Mouse (Mus musculus): ENCODE measurements around the gene Sardh. TPM values are rescaled to one million over a fixed set of nuclear protein-coding genes. Genes with fewer than 3 reads are reported as not detected.

Gene Sardh
- total RNA-seq, 1 experiment: 0.89 TPM

- DNase-seq (ENCODE audit: low read depth, low spot score): no peak
- Histone ChIP-seq H3K9me3 (ENCODE audit: control insufficient read depth, insufficient read depth, low read depth, low read length) (no peaks in the 10 kb centered on the region), H3K27ac (ENCODE audit: insufficient read depth, low read depth, low read length, poor library complexity, severe bottlenecking) (no peak overlapping the region), H3K4me3 (ENCODE audit: insufficient read depth in 1 of 2, low read depth in 1 of 2, low read length in 2 of 2, poor library complexity in 1 of 2, severe bottlenecking in 1 of 2) (no peak overlapping the region), H3K36me3 (ENCODE audit: control insufficient read depth, insufficient read depth, low read length, poor library complexity, severe bottlenecking) (no peaks in the 10 kb centered on the region), H3K9ac (ENCODE audit: insufficient read depth, low read depth, low read length, poor library complexity, severe bottlenecking) (no peak overlapping the region), H3K4me1 (ENCODE audit: control insufficient read depth in 2 of 2, insufficient read depth in 2 of 2, low read length in 2 of 2, poor library complexity in 1 of 2) (no peaks in the 10 kb centered on the region)
- no peak for TF ChIP-seq HCFC1 (IDR thresholded peaks at IDR 0.05; ENCODE audit: borderline replicate concordance, insufficient read depth, low read length)
- TF ChIP-seq ZC3H11A (IDR thresholded peaks at IDR 0.05; ENCODE audit: borderline replicate concordance, low read depth, low read length): no peak
- TF ChIP-seq CHD2 (IDR thresholded peaks at IDR 0.05; ENCODE audit: low read depth, low read length): no peak
- TF ChIP-seq MAFK (IDR thresholded peaks at IDR 0.05; ENCODE audit: insufficient read depth, low read depth, low read length): no peak
- no peak for TF ChIP-seq ZNF384 (IDR thresholded peaks at IDR 0.05; ENCODE audit: low read depth, low read length)
- in situ Hi-C loops (cut with MboI; ENCODE audit: low sequenced_read_pairs in 2 of 2, unreplicated experiment in 2 of 2): no loop called here
Observed at GRCm38 (mm10) chr2:27247487-27247863, 662 bp downstream of the Sardh start.

- no peak for TF ChIP-seq HCFC1 (IDR thresholded peaks at IDR 0.05; ENCODE audit: borderline replicate concordance, insufficient read depth, low read length)
- no peak for TF ChIP-seq ZC3H11A (IDR thresholded peaks at IDR 0.05; ENCODE audit: borderline replicate concordance, low read depth, low read length)
- no peak for TF ChIP-seq CHD2 (IDR thresholded peaks at IDR 0.05; ENCODE audit: low read depth, low read length)
- TF ChIP-seq MAFK (IDR thresholded peaks at IDR 0.05; ENCODE audit: insufficient read depth, low read depth, low read length): no peak
- TF ChIP-seq ZNF384 (IDR thresholded peaks at IDR 0.05; ENCODE audit: low read depth, low read length): no peak
- Histone ChIP-seq H3K27ac (ENCODE audit: insufficient read depth, low read depth, low read length, poor library complexity, severe bottlenecking) (no peak overlapping the region), H3K4me3 (ENCODE audit: insufficient read depth in 1 of 2, low read depth in 1 of 2, low read length in 2 of 2, poor library complexity in 1 of 2, severe bottlenecking in 1 of 2) (no peak overlapping the region), H3K4me1 (ENCODE audit: control insufficient read depth in 2 of 2, insufficient read depth in 2 of 2, low read length in 2 of 2, poor library complexity in 1 of 2) (no peaks in the 10 kb centered on the region), H3K9ac (ENCODE audit: insufficient read depth, low read depth, low read length, poor library complexity, severe bottlenecking) (no peak overlapping the region), H3K36me3 (ENCODE audit: control insufficient read depth, insufficient read depth, low read length, poor library complexity, severe bottlenecking) (no peaks in the 10 kb centered on the region), H3K9me3 (ENCODE audit: control insufficient read depth, insufficient read depth, low read depth, low read length) (no peaks in the 10 kb centered on the region)
- in situ Hi-C loops (cut with MboI; ENCODE audit: low sequenced_read_pairs in 2 of 2, unreplicated experiment in 2 of 2): no loop called here
- DNase-seq (ENCODE audit: low read depth, low spot score): no peak
Observed at GRCm38 (mm10) chr2:27246712-27247486, 1.2 kb downstream of the Sardh start.

DNA sequence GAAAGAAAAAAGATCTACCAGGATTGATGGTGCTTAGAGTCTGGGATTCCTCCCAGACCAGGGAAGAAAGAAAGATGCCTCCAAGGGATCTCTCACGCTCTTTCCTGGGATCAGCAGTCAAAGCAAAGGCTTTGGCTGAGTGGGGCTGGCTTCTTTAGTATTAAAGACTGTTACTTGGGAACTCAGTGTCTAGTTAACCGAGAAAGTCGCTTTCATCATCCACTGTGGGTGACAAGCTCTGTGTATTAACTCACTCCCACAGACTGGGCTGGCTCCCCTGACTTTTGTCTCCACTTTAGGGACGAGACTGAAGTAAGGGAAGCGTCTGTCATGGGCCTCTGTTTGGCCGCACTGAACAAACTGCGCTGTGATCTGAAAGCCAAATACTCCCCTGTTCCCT lies 2.2 kb downstream of the Sardh start:
- Histone ChIP-seq H3K9ac (ENCODE audit: insufficient read depth, low read depth, low read length, poor library complexity, severe bottlenecking) (no peak overlapping the region), H3K36me3 (ENCODE audit: control insufficient read depth, insufficient read depth, low read length, poor library complexity, severe bottlenecking) (no peaks in the 10 kb centered on the region), H3K4me3 (ENCODE audit: insufficient read depth in 1 of 2, low read depth in 1 of 2, low read length in 2 of 2, poor library complexity in 1 of 2, severe bottlenecking in 1 of 2) (no peak overlapping the region), H3K27ac (ENCODE audit: insufficient read depth, low read depth, low read length, poor library complexity, severe bottlenecking) (no peak overlapping the region), H3K4me1 (ENCODE audit: control insufficient read depth in 2 of 2, insufficient read depth in 2 of 2, low read length in 2 of 2, poor library complexity in 1 of 2) (no peaks in the 10 kb centered on the region), H3K9me3 (ENCODE audit: control insufficient read depth, insufficient read depth, low read depth, low read length) (no peaks in the 10 kb centered on the region)
- DNase-seq (ENCODE audit: low read depth, low spot score): no peak
- in situ Hi-C loops (cut with MboI; ENCODE audit: low sequenced_read_pairs in 2 of 2, unreplicated experiment in 2 of 2): no loop called here
- TF ChIP-seq ZNF384 (IDR thresholded peaks at IDR 0.05; ENCODE audit: low read depth, low read length): no peak
- no peak for TF ChIP-seq MAFK (IDR thresholded peaks at IDR 0.05; ENCODE audit: insufficient read depth, low read depth, low read length)
- TF ChIP-seq ZC3H11A (IDR thresholded peaks at IDR 0.05; ENCODE audit: borderline replicate concordance, low read depth, low read length): no peak
- no peak for TF ChIP-seq CHD2 (IDR thresholded peaks at IDR 0.05; ENCODE audit: low read depth, low read length)
- TF ChIP-seq HCFC1 (IDR thresholded peaks at IDR 0.05; ENCODE audit: borderline replicate concordance, insufficient read depth, low read length): no peak

GRCm38 (mm10) chr2:27237342-27237741 lies 10.8 kb downstream of the Sardh start:
- no peaks in the 10 kb centered on the region for H3K9me3 ChIP-seq (ENCODE audit: control insufficient read depth, insufficient read depth, low read depth, low read length)
- H3K4me1 ChIP-seq (ENCODE audit: control insufficient read depth in 2 of 2, insufficient read depth in 2 of 2, low read length in 2 of 2, poor library complexity in 1 of 2): no peaks in the 10 kb centered on the region
- H3K4me3 ChIP-seq (ENCODE audit: insufficient read depth in 1 of 2, low read depth in 1 of 2, low read length in 2 of 2, poor library complexity in 1 of 2, severe bottlenecking in 1 of 2): no peak overlapping the region
- in situ Hi-C loops (cut with MboI; ENCODE audit: low sequenced_read_pairs in 2 of 2, unreplicated experiment in 2 of 2): loop anchor here (10.0 kb wide), 1 partner anchor 193 kb away; no protein-coding TSS in a partner anchor
- no peaks in the 10 kb centered on the region for H3K36me3 ChIP-seq (ENCODE audit: control insufficient read depth, insufficient read depth, low read length, poor library complexity, severe bottlenecking)
- no peak overlapping the region for H3K9ac ChIP-seq (ENCODE audit: insufficient read depth, low read depth, low read length, poor library complexity, severe bottlenecking)
- H3K27ac ChIP-seq (ENCODE audit: insufficient read depth, low read depth, low read length, poor library complexity, severe bottlenecking): no peak overlapping the region
- TF ChIP-seq CHD2 (IDR thresholded peaks at IDR 0.05; ENCODE audit: low read depth, low read length) (no peak), ZC3H11A (IDR thresholded peaks at IDR 0.05; ENCODE audit: borderline replicate concordance, low read depth, low read length) (peak; percentile 96)
- peak; percentile 40 for DNase-seq (ENCODE audit: low read depth, low spot score)
